Mouse (Mus musculus): ENCODE measurements at regions not wholly inside any gene's neighbourhood (a gene's known extent, or its start where the extent isn't known, plus 50 kb on each side); places are given as distances from the start of the nearest gene placed in this dataset.

DNA sequence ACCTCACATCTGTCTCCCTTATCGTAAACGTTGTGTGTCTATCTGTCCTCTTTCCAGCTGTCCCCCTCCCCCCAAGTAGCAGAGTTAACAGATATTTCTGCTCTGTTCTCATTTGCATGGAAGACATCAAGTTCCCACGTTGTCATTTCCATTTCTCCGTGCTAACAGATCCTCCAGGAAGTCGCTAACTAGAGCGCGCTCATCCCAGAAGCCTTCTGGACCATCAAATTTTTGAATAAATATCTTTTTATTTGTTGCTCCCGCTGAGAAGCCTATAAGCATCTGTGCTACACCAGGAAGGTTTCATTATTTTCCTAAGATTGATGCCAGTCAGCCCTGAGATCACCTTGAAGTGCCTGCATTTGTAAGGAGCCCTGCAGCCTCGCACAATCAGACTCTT lies 275.4 kb downstream of the Prex1 start:
- no peak for DNase-seq (ENCODE audit: low spot score)

DNA sequence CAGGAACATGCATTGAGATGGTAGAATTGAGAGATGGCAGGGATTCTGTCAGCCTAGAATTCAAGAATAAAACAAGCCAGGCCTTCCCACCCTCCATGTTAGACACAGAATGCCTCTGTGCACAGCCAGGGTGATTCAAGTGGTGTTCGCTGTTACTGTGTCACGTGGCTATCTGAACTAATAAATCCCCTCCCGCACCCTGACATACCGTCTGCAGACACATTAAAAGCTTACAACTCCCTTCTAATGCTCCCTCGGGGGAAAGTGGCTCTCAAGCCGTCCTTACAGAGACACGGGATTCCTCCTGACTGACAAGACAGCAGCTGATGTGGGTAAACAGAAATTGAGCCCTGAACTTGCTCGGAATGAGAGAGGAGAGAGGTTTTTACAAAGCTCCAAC lies 279.1 kb downstream of the Prex1 start:
- no peak for DNase-seq (ENCODE audit: low spot score)

DNA sequence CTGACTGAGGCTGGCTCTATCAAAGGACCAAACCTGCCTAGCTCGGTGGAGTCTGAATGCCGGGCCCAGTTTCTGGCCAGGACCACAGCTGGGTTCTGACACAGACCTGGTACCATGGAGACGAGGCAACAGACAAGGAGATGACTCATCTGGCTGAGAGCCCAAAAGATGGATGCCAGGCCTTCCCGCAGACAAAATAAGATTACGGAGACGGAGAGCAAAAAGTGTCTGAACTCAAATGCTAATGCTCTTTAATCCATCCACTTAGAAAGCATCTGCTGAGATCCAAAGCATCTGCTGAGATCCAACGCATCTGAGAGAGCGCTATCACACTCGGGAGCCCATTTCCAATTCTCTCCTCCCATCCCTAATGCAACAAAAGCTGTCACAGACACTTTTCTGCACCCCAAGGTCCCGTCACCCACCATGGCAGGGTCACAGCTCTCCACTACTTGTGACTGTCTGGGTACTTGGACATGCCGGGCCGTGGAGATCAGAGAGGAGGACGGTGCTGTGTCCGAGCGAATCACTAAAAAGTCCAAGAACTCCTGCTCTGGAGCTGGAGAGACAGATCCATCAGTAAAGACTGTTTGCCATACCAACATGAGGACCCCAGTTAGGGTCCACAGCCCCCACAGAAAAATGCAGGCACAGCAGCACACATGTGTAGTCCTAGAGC lies 278.3 kb upstream of the Sulf2 start:
- peak; percentile 34 for DNase-seq (ENCODE audit: low spot score)

GRCm38 (mm10) chr2:166432948-166433654 lies 277.6 kb upstream of the Sulf2 start:
- no peak for DNase-seq (ENCODE audit: low spot score)

GRCm38 (mm10) chr2:166432531-166432930 lies 277.1 kb upstream of the Sulf2 start:
- no peak for DNase-seq (ENCODE audit: low spot score)

GRCm38 (mm10) chr2:166429918-166430317 lies 274.5 kb upstream of the Sulf2 start:
- no peak for DNase-seq (ENCODE audit: low spot score)

GRCm38 (mm10) chr2:166429494-166429893 lies 274.0 kb upstream of the Sulf2 start:
- DNase-seq (ENCODE audit: low spot score), result no peak

DNA sequence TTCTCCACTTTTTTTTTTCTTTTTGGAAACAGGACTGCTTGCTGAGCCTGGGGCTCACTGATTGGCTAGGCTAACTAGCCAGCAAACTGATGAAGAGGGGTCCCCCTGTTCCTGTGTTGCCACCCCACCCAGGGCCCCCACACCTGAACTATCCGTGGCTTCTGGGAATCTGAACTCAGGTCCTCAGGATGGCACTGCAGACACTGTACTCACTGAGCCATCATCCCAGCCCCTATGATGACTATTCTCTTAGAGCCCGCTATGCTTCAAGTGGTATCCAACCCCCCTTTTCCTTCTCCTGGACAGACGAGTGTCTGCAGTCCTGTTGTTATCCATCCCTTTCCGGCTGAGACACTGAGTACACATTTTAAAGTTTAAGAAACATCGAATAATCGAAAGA lies 271.9 kb upstream of the Sulf2 start:
- no peak for DNase-seq (ENCODE audit: low spot score)

DNA sequence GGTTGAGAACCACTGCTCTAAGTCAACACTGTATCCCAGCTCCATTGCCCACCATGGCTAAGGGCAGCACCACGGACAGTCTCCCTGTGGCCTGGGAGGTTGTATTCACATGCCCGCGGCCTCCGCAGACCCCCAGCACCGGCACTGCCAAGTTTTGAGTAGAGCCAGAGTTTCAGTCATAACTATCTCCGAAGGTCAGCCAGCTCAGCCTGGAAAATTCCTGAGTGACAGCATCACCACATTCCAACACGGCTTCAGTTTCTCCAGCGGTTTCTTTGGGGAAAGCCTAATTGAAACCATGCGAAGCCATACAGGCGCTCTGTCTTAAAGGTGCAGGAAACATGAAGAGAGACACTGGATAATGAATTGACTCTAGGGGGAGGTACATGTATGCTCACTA lies 271.5 kb upstream of the Sulf2 start:
- no peak for DNase-seq (ENCODE audit: low spot score)

DNA sequence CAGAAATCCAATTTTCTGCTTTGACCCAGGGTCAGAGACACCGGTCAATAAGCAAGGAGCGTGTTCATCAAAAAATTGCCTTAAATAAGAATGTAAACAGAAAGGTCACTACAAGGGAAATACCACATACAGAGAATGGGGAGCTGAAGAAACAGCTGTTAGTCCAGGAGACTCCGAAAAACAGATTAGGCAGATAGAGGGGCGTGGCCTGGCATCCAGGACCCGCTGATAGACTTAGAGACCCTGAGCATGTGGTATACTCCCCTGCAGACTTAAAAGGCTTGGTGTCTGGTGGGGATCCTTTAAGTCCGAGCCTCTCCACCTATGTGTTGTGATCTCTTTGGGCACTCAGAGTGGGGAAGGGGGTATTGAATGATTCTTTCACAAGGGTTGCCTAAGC lies 271.0 kb upstream of the Sulf2 start:
- DNase-seq (ENCODE audit: low spot score), result no peak

DNA sequence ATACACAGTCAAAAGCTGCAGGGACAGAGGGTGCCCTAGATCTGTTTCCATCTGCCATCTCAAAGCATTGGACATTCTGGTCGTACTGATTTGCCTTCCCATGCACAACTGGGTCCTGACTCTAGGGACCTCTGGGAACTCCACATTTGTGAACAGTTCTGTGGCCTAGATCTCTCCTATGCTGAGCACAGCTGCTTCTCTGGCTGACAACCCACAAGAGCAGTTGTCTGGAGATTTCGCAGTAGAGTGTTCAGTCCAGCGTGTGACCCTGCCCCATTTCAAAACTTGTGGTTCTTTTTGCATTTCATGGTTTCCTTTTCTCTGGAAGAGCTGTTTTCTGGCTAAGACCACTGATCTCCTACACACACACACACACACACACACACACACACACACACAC lies 269.7 kb upstream of the Sulf2 start:
- DNase-seq (ENCODE audit: low spot score), result no peak

DNA sequence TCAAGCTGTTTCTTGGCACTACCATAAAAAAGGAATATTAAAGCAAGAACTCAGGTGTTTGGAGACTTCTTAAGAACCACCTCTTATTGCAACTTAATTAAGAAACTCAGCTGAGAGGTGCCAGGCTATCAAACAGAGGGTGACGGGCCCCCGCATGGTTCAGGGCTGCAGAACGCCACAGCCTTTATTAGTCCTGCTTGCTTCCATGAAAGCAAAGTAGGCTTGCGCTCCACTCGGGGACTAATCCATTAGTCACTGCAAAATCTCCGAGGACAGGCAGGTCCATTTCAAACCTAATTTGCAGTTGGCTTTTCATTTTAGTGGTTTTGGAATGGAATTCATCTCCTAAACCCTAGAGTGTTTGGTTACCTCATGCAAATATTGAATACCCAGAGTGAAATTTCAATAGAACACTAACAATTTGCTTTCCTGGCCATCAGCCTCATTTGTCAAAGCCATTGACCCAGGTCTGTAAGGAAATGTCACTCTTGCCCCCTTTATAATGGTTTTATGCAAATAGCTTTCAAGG lies 267.7 kb upstream of the Sulf2 start:
- DNase-seq (ENCODE audit: low spot score), result no peak

DNA sequence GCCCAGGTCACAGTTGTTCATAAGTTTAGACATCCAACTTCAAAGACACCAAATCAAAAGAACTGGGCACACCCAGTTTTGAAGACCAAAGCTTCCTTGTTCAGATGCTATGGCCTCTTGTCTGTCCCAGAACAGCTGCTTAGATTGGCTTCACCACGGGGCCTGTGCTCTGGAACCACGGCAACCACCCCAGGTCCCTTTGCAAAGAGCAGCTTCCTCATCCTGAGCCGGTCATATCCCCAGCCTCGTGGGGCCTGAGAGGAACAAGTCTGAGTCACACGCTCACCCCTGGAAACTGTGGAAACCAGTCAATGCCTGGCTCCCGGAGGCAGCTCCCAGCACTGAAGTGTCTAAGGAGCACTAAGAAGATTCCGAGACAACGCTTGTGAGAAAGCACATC lies 264.8 kb upstream of the Sulf2 start:
- no peak for DNase-seq (ENCODE audit: low spot score)

- DNase-seq (ENCODE audit: low spot score), result no peak
Measured at GRCm38 (mm10) chr2:166419271-166419670, 263.8 kb upstream of the Sulf2 start.

DNA sequence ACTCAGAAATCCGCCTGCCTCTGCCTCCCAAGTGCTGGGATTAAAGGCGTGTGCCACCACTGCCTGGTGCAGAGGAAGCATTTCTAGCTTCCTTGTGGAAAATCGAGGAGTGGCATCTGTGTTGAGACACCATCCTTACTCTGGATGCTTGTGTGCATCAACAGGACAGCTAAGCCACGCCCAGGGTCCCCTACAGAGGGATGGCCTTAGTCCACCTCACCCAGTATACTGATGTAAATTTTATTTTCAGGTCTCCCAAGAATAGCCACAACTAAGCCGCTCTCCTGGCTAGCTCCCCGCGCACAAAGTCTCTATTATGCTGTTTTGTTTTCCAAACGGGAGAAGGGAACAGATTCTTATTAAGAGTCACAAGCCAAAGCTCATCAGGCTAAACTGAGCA lies 262.8 kb upstream of the Sulf2 start:
- DNase-seq (ENCODE audit: low spot score), result no peak

GRCm38 (mm10) chr2:166417628-166418027 lies 262.2 kb upstream of the Sulf2 start:
- no peak for DNase-seq (ENCODE audit: low spot score)

- no peak for DNase-seq (ENCODE audit: low spot score)
Measured at GRCm38 (mm10) chr2:166415481-166415965, 260.1 kb upstream of the Sulf2 start.

DNA sequence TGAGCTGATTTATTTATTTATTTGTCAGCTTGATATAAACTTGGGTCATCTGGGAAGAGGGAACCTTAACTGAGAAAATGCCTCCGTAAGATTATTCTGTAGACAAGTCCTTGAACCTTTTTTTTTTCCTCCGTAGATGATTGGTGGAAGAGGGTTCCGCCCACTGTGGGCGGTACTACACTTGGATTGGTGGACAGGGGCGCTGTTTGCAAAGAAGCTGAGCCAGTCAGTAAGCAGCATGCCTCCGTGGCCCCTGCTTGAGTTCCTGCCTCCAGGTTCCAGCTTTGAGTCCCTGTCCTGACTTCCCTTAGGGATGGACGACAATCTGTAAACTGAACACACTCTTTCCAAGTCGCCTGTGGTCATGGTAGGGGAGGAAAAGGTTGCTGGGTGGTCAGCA lies 259.4 kb upstream of the Sulf2 start:
- no peak for DNase-seq (ENCODE audit: low spot score)

DNA sequence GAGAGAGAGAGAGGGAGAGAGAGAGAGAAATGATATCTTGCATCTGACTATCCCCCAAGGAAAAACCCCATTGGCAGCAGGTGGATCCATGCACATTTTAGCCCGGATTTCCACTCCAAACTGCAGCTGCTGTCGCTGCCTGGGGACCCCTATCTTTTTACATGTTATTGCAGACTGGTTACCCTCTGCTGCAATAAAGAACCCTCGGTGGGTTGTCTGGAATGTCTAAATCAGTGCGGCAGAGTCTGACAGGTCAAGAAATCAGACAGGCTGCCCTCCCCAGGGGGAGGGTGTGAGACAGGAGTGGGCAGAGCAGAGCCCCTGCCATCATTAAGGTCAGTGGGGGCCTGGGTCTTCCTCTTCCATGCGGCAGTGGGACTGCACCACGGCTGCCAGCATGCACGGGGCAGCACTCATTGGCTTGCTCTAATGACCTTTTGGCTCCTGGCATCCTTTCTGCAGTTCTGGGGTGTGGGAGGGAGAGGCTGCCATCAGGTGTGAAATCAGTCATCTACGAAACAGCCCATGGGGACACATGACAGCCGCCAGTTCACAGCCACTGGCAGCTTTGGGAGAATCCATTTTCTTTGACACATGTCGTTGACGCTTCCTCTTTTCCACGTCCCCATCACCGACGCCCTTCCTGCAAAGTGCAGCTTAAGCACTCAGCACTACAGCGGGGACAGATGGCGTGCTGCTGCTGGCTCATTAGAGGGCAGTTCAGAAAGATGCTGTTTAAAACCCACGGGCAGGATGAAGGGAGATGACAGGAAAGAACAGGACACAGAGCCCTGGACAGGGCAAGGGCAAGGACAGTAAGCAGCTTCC lies 256.8 kb upstream of the Sulf2 start:
- DNase-seq (ENCODE audit: low spot score), result no peak

- DNase-seq (ENCODE audit: low spot score), result no peak
Measured at GRCm38 (mm10) chr2:166409391-166409790, 253.9 kb upstream of the Sulf2 start.

DNA sequence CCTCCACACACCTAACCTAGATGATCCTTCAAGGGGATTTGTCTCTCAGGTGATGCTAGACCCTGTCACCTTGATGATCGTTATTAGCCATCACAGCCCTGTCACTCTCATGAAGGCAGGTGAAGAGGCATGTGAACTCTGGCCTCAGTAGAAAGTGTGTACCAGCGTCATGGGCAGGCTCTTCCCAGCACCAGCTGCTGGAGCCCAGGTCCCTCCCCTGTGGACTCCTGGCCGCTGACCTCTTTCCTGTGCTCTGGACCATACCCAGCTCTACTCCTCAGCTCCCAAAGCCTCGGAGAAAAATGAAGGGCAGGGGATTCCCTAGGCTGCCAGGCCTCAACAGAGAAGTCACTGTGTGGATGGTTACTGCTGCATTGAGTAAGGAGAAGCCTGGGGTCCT lies 253.3 kb upstream of the Sulf2 start:
- no peak for DNase-seq (ENCODE audit: low spot score)

- DNase-seq (ENCODE audit: low spot score), result no peak
Measured at GRCm38 (mm10) chr2:166408009-166408408, 252.5 kb upstream of the Sulf2 start.
